Mouse (Mus musculus): ENCODE measurements around the gene Pdzrn3.

Gene Pdzrn3

GRCm38 (mm10) chr6:101251160-101251559, 126.5 kb downstream of the Pdzrn3 start:
- no peak for DNase-seq

GRCm38 (mm10) chr6:101246137-101246536, 131.6 kb downstream of the Pdzrn3 start:
- DNase-seq: no peak

GRCm38 (mm10) chr6:101244355-101244754, 133.3 kb downstream of the Pdzrn3 start:
- no peak for DNase-seq

DNA sequence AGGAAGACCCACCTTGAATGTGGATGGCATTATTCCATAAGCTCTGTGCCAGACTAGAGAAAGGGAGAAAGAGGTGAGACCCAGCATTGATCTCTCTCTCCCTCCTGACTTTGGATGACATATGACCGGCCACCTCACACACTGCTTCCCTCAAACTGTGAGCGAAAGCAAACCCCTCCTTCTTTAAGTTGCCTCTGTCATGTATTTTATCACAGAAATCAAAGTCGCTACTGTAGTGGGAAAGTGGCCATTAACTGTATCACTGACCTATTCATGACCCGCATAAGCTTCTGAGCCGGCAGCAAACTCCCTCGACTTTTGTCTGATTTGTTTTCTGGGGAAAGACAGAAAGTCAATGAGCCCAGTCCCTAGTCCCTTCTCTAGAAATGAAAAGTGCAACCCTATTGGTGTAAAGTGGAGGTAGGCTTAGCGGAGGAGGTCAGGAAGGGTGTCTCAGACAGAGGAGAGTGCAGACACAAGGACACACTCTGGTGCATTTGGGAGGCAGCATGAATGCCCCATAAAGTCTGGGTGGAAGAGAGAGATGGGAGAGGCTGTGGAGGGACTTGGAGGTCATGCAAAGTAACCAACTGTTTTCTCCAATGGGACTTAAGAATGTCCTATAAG, 134.4 kb downstream of the Pdzrn3 start:
- no peak for DNase-seq

- DNase-seq: no peak
Measured at GRCm38 (mm10) chr6:101236641-101237246, 141.0 kb downstream of the Pdzrn3 start.

DNA sequence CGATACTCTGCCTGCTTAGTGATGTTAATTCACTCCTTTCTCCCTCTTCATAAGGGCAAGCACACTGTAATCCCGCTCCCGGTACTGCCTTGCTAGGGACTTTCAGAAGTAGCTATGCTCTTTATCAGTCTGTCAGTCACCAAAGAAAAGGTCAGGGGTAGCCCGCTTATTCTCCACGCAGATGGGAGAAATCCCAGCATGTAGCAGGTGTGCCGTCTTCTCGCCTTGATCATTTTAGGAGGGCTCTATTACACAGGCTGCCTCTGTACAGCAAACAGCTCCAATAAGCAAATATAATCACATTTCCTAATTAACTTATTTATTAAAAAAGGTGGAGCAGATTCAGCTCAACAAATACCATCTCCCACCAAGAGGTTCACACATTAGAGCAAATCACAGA, 141.5 kb downstream of the Pdzrn3 start:
- DNase-seq: no peak

DNA sequence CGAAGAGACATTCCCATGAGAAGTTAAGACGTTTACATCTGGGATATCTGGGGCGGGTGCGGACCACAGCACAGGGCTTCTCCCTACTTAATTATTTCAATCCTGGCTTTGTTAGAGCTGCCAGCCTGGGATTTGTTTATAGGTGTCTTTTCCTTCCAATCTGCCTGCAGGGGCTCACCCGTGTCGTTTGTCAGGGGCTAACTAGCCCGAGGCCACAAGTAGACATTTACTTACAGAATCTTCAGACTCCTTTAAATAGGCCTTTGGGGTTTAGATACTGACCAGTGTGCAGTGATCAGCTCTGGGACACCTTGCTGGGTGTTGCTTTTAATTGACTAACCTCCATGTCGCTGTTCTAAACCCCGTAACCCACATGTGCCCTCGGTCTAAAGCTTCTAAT, 143.3 kb downstream of the Pdzrn3 start:
- DNase-seq: no peak

- no peak for DNase-seq
Measured at GRCm38 (mm10) chr6:101233680-101234079, 144.0 kb downstream of the Pdzrn3 start.

- DNase-seq: no peak
Measured at GRCm38 (mm10) chr6:101227294-101227855, 150.3 kb downstream of the Pdzrn3 start.

GRCm38 (mm10) chr6:101220307-101220706, 157.4 kb downstream of the Pdzrn3 start:
- DNase-seq: no peak

DNA sequence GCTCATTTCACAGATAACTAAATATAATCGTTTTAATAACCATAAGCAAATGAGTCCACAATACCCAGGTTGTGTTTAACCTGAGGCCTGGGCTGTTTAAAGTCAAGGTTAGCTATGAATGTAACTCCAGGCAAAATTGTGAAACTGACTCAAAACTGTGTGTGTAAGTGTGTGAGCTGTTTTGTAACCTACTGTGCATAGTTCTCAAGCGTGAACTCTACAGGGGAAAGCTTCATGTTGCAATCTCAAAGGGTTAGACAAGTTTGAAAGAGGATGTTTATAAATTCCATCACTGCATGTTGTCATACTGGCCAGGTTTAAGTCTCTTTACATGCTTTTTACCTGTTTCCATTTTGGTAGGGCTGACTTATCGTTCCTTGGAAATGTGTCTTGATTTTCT, 158.7 kb downstream of the Pdzrn3 start:
- no peak for DNase-seq

- DNase-seq: no peak
Measured at GRCm38 (mm10) chr6:101218197-101218596, 159.5 kb downstream of the Pdzrn3 start.

DNA sequence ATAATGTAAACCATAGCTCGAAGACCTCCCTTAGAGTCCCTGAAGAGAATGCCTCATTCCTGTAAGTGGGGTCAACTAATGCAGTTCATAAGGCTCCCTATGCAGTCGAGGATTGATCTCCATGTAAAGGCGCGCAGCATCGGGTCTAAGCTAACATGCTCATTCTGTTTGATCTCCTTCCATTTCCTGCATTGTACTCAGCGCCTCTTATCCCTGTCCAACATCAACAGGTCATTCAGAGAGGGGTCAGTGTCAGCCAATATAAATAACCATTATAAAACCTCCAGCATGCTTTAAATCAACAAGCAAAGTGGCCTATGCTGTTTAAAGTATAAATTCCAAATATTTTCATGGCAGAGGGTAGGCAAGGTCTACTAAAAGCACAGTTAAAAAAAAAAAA, 159.9 kb downstream of the Pdzrn3 start:
- DNase-seq: no peak

- no peak for DNase-seq
Measured at GRCm38 (mm10) chr6:101215436-101215791, 162.3 kb downstream of the Pdzrn3 start.

DNA sequence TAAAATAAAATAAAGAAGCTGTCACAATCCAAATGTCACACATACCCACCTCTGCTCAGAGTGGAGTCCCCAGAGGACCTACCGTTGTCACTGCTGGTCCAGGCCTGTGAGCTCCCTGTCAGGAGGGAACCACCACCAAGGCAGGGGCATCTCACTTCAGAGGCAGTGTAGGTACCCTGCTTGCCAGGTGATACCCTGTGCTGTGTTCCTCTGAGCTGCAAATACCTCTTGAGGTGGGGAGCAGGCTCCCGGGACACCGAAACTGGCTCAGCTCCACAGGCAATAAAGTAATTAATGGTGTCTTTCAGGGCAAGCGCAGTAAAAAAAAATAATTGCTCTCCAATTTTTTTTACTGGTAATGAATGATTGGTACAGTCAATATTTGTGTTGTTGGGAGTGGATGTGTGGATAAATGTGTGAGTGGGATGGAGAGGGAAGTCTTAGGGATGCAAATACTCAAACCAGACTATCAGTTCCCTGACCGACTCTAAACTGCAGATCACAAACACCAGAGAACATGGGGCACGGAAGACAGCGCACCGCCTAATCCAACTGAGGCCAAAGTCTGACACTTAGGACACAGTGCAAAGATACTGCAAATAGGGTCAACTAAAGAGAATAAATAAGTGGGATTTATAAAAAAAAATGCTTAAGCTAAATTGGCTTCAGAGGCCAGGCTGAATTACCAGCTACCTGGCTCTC, 162.8 kb downstream of the Pdzrn3 start:
- DNase-seq: no peak

- no peak for DNase-seq
Measured at GRCm38 (mm10) chr6:101213066-101213465, 164.6 kb downstream of the Pdzrn3 start.

GRCm38 (mm10) chr6:101212086-101212485, 165.6 kb downstream of the Pdzrn3 start:
- DNase-seq: no peak

- no peak for DNase-seq
Measured at GRCm38 (mm10) chr6:101211361-101211841, 166.3 kb downstream of the Pdzrn3 start.

GRCm38 (mm10) chr6:101198943-101199298, 178.8 kb downstream of the Pdzrn3 start:
- DNase-seq: no peak

- DNase-seq: peak; percentile 7
Measured at GRCm38 (mm10) chr6:101198284-101198942, 179.3 kb downstream of the Pdzrn3 start.

DNA sequence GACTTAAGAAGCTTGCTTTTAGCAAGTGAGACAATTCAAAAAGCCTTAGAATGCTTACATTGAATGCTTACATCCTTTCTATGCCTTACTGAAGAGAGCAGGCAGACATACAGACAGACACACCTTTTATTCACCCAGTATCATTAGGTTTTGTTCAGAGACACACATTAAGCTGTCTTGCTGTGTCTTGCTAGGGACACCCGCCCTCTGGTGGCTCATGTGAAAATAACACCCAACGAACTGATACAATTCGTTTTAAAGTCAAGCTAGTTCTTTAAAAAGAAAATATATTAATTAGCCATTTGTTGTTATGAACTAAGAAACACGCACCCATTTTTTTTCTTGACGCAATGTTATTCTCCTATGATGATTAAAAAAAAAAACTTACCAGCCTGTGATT, 180.1 kb downstream of the Pdzrn3 start:
- peak; percentile 71 for DNase-seq

GRCm38 (mm10) chr6:101195891-101196290, 181.8 kb downstream of the Pdzrn3 start:
- DNase-seq: no peak

DNA sequence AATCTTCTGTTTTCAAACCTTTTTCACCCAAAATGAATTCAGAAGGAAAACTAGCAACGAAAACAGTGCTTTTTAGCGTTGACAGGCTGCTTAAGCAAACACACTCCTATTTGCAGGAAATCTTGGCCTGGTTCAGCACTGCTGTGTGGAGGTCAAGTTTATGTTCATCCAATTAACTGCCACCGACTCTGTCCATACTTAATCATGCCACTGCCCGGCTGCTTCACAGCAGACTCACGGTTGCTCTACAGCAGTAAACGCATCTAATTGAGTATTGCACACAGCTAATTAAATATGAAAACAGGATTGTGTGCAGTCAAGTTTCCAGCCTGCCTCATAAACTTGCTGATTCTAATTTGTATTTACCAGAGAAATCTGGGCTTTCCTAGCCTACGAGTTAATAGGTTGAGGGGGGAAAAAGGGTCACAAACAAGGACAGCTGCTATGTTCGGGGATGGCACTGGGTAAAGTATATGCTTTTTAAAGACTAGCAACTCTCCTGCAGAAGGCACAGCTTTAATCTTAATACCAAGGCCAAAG, 183.2 kb downstream of the Pdzrn3 start:
- no peak for DNase-seq

Measured in kidney, adult 18-20 months (tissue).